Mouse (Mus musculus): ENCODE measurements around the gene Mkln1. TPM values are rescaled to one million over a fixed set of nuclear protein-coding genes. Genes with fewer than 3 reads are reported as not detected.

Mkln1 gene
- total and polyA plus RNA-seq, 2 experiments = 67.0 to 120 TPM

GRCm38 (mm10) chr6:31390243-31390981, 8.1 kb upstream of the Mkln1 start:
- Histone ChIP-seq H3K4me3 (ENCODE audit: insufficient read depth, low read depth, low read length) (no peak overlapping the region), H3K27ac (replicated peaks; ENCODE audit: insufficient read depth, low read depth, low read length) (peak overlapping the region; percentile 36)
- WGBS = 15% methylated on average over 8 of the region's 8 CpGs

DNA sequence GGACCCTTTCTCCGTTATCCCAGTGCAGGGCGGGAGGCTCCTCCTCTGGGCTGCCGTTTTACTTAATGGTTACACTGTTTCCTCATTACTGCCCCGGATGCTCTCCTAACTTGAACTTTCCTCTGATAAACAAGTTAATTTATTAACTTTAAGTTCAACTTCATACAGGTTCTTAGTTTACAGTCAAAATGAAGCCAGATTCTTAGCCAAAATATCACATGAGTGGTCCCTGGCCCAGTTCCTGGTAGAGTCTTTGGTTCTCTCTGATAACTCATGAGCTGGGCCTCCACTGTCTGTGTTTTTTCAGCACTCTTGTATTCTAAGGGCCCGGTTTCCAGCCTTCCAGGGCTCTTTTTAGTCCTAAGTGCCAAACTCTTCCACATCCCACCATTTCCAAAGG, 5.7 kb upstream of the Mkln1 start:
- 25% methylated on average over 5 of the region's 5 CpGs for WGBS

More at GRCm38 (mm10) chr6:31390243-31390981, 8.1 kb upstream of the Mkln1 start:
- Histone ChIP-seq H3K4me1 (ENCODE audit: control insufficient read depth, insufficient read depth, low read length) (peaks cover 25% of the 10 kb centered on the region), H3K27me3 (ENCODE audit: control insufficient read depth, insufficient read depth, low read length) (no peaks in the 10 kb centered on the region), H3K79me2 (ENCODE audit: control insufficient read depth, insufficient read depth, low read length) (no peaks in the 10 kb centered on the region), H3K9ac (ENCODE audit: low read depth, low read length) (no peak overlapping the region), H3K36me3 (ENCODE audit: control insufficient read depth, insufficient read depth, low read length) (no peaks in the 10 kb centered on the region)
- peak; percentile 74 for TF ChIP-seq CTCF (IDR thresholded peaks at IDR 0.05; ENCODE audit: low read depth, low read length)
- no peak for TF ChIP-seq POLR2A (IDR thresholded peaks at IDR 0.05; ENCODE audit: extremely low read depth, insufficient read depth, low read length)
- DNase-seq (ENCODE audit: extremely low read depth, low read depth, low spot score) = peak; percentile 95

DNA sequence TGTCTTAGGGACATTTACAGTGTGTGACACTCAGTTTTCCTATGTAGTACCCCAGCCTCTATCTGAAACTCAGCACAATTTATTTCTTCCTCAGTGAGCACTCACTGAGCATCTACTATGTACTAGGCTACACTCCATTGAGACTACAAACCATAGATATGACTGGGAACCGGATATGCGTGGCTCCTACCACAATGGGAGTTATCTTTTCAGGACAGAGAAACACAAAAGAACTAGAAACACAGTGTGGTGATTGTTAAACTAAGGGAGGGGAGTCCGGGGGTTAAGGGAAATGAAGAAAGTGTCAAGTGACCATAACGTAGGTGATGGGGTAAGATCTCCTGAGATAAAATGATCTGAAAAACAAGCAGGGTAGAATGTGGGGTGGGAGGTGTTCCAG, 2.4 kb upstream of the Mkln1 start:
- H3K79me2 ChIP-seq (ENCODE audit: control insufficient read depth, insufficient read depth, low read length) = peaks cover 12% of the 10 kb centered on the region
- H3K27me3 ChIP-seq (ENCODE audit: control insufficient read depth, insufficient read depth, low read length) = no peaks in the 10 kb centered on the region
- TF ChIP-seq CTCF (IDR thresholded peaks at IDR 0.05; ENCODE audit: low read depth, low read length) (no peak), POLR2A (IDR thresholded peaks at IDR 0.05; ENCODE audit: extremely low read depth, insufficient read depth, low read length) (no peak)
- H3K36me3 ChIP-seq (ENCODE audit: control insufficient read depth, insufficient read depth, low read length) = no peaks in the 10 kb centered on the region
- WGBS = 82% methylated on average over 4 of the region's 4 CpGs
- no peak overlapping the region for H3K9ac ChIP-seq (ENCODE audit: low read depth, low read length)
- DNase-seq (ENCODE audit: extremely low read depth, low read depth, low spot score) = no peak
- H3K4me1 ChIP-seq (ENCODE audit: control insufficient read depth, insufficient read depth, low read length) = peaks cover 27% of the 10 kb centered on the region
- H3K4me3 ChIP-seq (ENCODE audit: insufficient read depth, low read depth, low read length) = no peak overlapping the region
- no peak overlapping the region for H3K27ac ChIP-seq (replicated peaks; ENCODE audit: insufficient read depth, low read depth, low read length)

More for the DNA sequence above, 5.7 kb upstream of the Mkln1 start:
- Histone ChIP-seq H3K79me2 (ENCODE audit: control insufficient read depth, insufficient read depth, low read length) (no peaks in the 10 kb centered on the region), H3K36me3 (ENCODE audit: control insufficient read depth, insufficient read depth, low read length) (no peaks in the 10 kb centered on the region), H3K27me3 (ENCODE audit: control insufficient read depth, insufficient read depth, low read length) (no peaks in the 10 kb centered on the region), H3K4me1 (ENCODE audit: control insufficient read depth, insufficient read depth, low read length) (peaks cover 24% of the 10 kb centered on the region), H3K27ac (replicated peaks; ENCODE audit: insufficient read depth, low read depth, low read length) (peak overlapping the region; percentile 42), H3K4me3 (ENCODE audit: insufficient read depth, low read depth, low read length) (no peak overlapping the region), H3K9ac (ENCODE audit: low read depth, low read length) (no peak overlapping the region)
- TF ChIP-seq CTCF (IDR thresholded peaks at IDR 0.05; ENCODE audit: low read depth, low read length) (no peak), POLR2A (IDR thresholded peaks at IDR 0.05; ENCODE audit: extremely low read depth, insufficient read depth, low read length) (no peak)
- DNase-seq (ENCODE audit: extremely low read depth, low read depth, low spot score) = peak; percentile 77

- Histone ChIP-seq H3K9ac (ENCODE audit: low read depth, low read length) (no peak overlapping the region), H3K4me1 (ENCODE audit: control insufficient read depth, insufficient read depth, low read length) (peaks cover 31% of the 10 kb centered on the region), H3K4me3 (ENCODE audit: insufficient read depth, low read depth, low read length) (no peak overlapping the region), H3K27me3 (ENCODE audit: control insufficient read depth, insufficient read depth, low read length) (no peaks in the 10 kb centered on the region), H3K79me2 (ENCODE audit: control insufficient read depth, insufficient read depth, low read length) (peaks cover 19% of the 10 kb centered on the region), H3K27ac (replicated peaks; ENCODE audit: insufficient read depth, low read depth, low read length) (no peak overlapping the region; the same call in 1 of the 2 replicates), H3K36me3 (ENCODE audit: control insufficient read depth, insufficient read depth, low read length) (no peaks in the 10 kb centered on the region)
- TF ChIP-seq CTCF (IDR thresholded peaks at IDR 0.05; ENCODE audit: low read depth, low read length) = no peak
- no peak for TF ChIP-seq POLR2A (IDR thresholded peaks at IDR 0.05; ENCODE audit: extremely low read depth, insufficient read depth, low read length)
- peak; percentile 82 for DNase-seq (ENCODE audit: extremely low read depth, low read depth, low spot score)
These were observed 1.2 kb upstream of the Mkln1 start for GRCm38 (mm10) chr6:31397308-31397707.

DNA sequence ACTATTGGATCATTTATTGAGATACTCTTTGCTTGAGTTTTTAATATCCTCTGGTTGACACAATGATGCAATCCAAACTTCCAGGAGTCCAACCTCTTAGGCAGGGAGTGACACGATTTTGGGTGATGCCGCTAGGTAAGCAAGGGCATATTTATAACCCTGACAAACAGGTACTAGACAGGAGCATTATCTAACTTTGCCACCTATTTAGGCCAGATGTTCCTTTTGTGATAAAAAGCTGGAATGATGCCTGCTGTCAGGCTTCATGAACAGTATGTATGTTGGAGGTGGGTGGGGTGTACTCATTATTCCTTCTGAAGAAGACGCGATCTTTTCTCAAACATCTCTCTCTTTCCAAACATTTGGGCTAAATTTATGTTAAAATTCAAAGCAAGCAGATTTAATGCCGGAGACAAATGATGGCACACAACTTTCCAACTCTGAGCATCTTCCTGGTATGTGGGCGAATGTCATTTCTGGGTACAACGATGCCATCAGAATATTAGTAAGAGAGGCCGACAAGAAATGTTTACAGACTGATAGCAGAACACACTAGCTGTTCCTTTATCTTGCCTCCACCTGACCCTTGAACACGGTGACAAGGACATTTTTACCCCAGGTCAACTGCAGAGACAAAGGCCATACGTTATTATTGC, 632 bp upstream of the Mkln1 start:
- no peak overlapping the region; the same call in 1 of the 2 replicates for H3K9ac ChIP-seq (ENCODE audit: low read depth, low read length)
- no peaks in the 10 kb centered on the region for H3K36me3 ChIP-seq (ENCODE audit: control insufficient read depth, insufficient read depth, low read length)
- H3K27ac ChIP-seq (replicated peaks; ENCODE audit: insufficient read depth, low read depth, low read length) = peak overlapping the region; percentile 84
- peaks cover 28% of the 10 kb centered on the region for H3K4me1 ChIP-seq (ENCODE audit: control insufficient read depth, insufficient read depth, low read length)
- H3K4me3 ChIP-seq (ENCODE audit: insufficient read depth, low read depth, low read length) = peak overlapping the region; percentile 97
- WGBS = 22% methylated on average over 10 of the region's 10 CpGs
- TF ChIP-seq POLR2A (IDR thresholded peaks at IDR 0.05; ENCODE audit: extremely low read depth, insufficient read depth, low read length) (no peak), CTCF (IDR thresholded peaks at IDR 0.05; ENCODE audit: low read depth, low read length) (no peak)
- no peaks in the 10 kb centered on the region for H3K27me3 ChIP-seq (ENCODE audit: control insufficient read depth, insufficient read depth, low read length)
- DNase-seq (ENCODE audit: extremely low read depth, low read depth, low spot score) = peak; percentile 90
- H3K79me2 ChIP-seq (ENCODE audit: control insufficient read depth, insufficient read depth, low read length) = peaks cover 23% of the 10 kb centered on the region

- DNase-seq (ENCODE audit: extremely low read depth, low read depth, low spot score) = no peak
- Histone ChIP-seq H3K4me1 (ENCODE audit: control insufficient read depth, insufficient read depth, low read length) (peaks cover 26% of the 10 kb centered on the region), H3K79me2 (ENCODE audit: control insufficient read depth, insufficient read depth, low read length) (peaks cover 29% of the 10 kb centered on the region), H3K9ac (ENCODE audit: low read depth, low read length) (peak overlapping the region; percentile 98), H3K27ac (replicated peaks; ENCODE audit: insufficient read depth, low read depth, low read length) (peak overlapping the region; percentile 97), H3K36me3 (ENCODE audit: control insufficient read depth, insufficient read depth, low read length) (no peaks in the 10 kb centered on the region), H3K27me3 (ENCODE audit: control insufficient read depth, insufficient read depth, low read length) (no peaks in the 10 kb centered on the region), H3K4me3 (ENCODE audit: insufficient read depth, low read depth, low read length) (peak overlapping the region; percentile 97)
- 1% methylated on average over 28 of the region's 28 CpGs for WGBS
- TF ChIP-seq POLR2A (IDR thresholded peaks at IDR 0.05; ENCODE audit: extremely low read depth, insufficient read depth, low read length) (no peak), CTCF (IDR thresholded peaks at IDR 0.05; ENCODE audit: low read depth, low read length) (no peak)
These were observed 643 bp downstream of the Mkln1 start for GRCm38 (mm10) chr6:31399206-31399549.

All from liver, adult 2 months (tissue).